Mouse (Mus musculus): ENCODE measurements at regions not wholly inside any gene's neighbourhood (a gene's known extent, or its start where the extent isn't known, plus 50 kb on each side); places are given as distances from the start of the nearest gene placed in this dataset.

DNA sequence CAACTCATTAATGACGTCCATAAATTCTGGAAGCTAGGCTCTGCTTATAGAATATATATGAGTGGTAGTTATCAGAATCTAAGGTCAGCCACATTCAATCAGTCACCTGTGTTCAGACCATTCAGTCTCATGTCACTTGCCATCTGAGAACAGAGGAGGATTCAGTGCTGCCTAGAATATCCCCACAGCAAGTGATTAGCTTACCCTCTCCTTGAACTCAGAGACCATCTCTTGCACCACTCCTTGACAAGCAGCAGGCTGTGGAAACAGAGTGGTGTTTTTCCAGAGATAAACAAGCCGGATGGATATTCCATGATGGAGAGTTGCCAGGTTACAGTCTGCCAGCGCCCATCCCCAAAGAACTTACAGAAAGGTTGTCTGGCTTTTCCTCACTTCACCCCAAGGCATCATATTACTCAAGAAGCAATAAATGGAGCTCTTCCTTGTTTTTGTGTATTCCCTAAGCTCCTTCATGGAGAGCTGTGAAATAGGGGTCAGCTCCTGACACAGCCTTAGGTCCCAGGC lies 291.9 kb upstream of the Thbs1 start:
- TF ChIP-seq TAL1 (IDR thresholded peaks at IDR 0.05; ENCODE audit: low read length) (no peak), GATA1 (IDR thresholded peaks at IDR 0.05; ENCODE audit: low read length) (no peak)

Measured in erythroblast, embryonic 14.5 days (primary cell).